Mouse (Mus musculus) limb, embryonic 15.5 days (tissue): ENCODE data around the gene Slc9a8. TPM values are rescaled to one million over a fixed set of nuclear protein-coding genes. Genes with fewer than 3 reads are reported as not detected.

Experiments used
- ATAC-seq: fragments of 200-750 bp; cut with Nextera tagmentation; 2 replicates; pipeline ENCODE4 v1.8.0; 2017; ENCODE audit warnings: low read depth, moderate TSS enrichment; ENCODE audit not compliant: insufficient number of reproducible peaks, low FRiP score, low TSS enrichment
- H3K27ac ChIP-seq: fragments of 300-500 bp; sonication (generic); 2 replicates; pipeline ENCODE4 v1.5.1; 2015; ENCODE audit warnings: moderate library complexity, mild to moderate bottlenecking, inconsistent platforms
- H3K27me3 ChIP-seq: fragments of 300-500 bp; sonication (generic); 2 replicates; pipeline ENCODE4 v1.6.1; 2015; ENCODE audit warnings: inconsistent platforms
- H3K36me3 ChIP-seq: fragments of 300-500 bp; sonication (generic); 2 replicates; pipeline ENCODE4 v1.6.1; 2015; ENCODE audit warnings: inconsistent platforms
- H3K4me1 ChIP-seq: fragments of 300-500 bp; sonication (generic); 2 replicates; pipeline ENCODE4 v1.6.1; 2015; ENCODE audit warnings: inconsistent platforms
- H3K4me2 ChIP-seq: fragments of 300-500 bp; sonication (generic); 2 replicates; pipeline ENCODE4 v1.6.1; 2015; ENCODE audit warnings: mild to moderate bottlenecking, inconsistent platforms
- H3K4me3 ChIP-seq: fragments of 300-500 bp; sonication (generic); 2 replicates; pipeline ENCODE4 v1.5.1; 2015; ENCODE audit warnings: mild to moderate bottlenecking, inconsistent platforms
- H3K9ac ChIP-seq: fragments of 300-500 bp; sonication (generic); 2 replicates; pipeline ENCODE4 v1.6.1; 2015; ENCODE audit warnings: inconsistent platforms
- H3K9me3 ChIP-seq: fragments of 300-500 bp; sonication (generic); 2 replicates; pipeline ENCODE4 v1.6.1; 2016; ENCODE audit warnings: inconsistent platforms
- WGBS: fragments of 180-500 bp; shearing (Covaris S2); methylation state at CpG from one replicate; pipeline ENCODE4 v1.1.7; 2015; 5-methylcytosine and 5-hydroxymethylcytosine counted together
- polyA plus RNA-seq: library from polyadenylated mRNA; unstranded; fragments of >200 nt; fragmentation: Nextera tagmentation; extraction: Ambion mirVana; gene quantifications from 2 replicates; pipeline ENCODE4 v1.2.1, GENCODE M21; 2015

The Slc9a8 gene
- polyA plus RNA-seq, 1 experiment from 2014 or later: 16.6 TPM

DNA sequence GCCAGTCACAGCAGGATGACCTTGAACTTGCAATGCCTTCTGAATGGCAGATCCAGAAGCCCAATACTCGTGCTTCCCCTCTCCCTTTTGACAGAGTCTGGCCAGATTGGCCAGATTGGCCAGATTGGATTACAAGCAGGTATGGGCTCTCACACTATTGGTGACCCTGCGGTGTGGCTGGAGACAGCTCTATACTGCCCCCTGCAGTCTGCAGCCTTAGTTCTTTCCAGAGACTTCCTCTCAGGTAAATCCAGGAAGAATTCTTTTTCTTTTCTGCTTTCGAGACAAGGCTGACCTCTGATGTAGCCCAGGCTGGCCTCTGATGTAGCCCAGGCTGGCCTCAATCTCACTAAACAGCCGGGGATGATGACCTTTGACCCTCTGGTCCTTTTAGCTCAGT is 3.8 kb upstream of the Slc9a8 start:
- Histone ChIP-seq H3K9ac (no peak overlapping the region), H3K36me3 (no peaks in the 10 kb centered on the region), H3K27me3 (no peaks in the 10 kb centered on the region), H3K9me3 (no peaks in the 10 kb centered on the region), H3K4me1 (peaks cover 17% of the 10 kb centered on the region), H3K4me2 (no peak overlapping the region), H3K27ac (no peak overlapping the region), H3K4me3 (no peak overlapping the region)
- 32% methylated on average over 4 of the region's 4 CpGs for WGBS
- ATAC-seq: no peak

DNA sequence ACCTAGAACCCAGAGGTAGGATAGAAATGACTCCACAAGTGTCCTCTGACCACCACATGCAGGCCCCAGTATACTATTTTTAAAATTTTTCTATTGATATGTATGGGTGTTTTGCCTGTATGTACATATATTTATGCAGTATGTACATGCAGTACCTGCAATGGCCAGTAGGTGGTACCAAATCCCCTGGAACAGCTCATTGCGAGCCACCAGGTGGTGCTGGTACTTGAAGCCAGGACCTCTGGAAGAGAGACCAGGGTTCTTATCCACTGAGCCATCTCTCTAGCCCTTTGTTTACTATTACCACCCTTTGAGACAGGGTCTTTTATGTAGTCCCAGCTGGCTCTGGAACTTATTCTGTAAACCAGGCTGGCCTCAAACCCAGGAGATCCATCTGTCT is 2.3 kb upstream of the Slc9a8 start:
- H3K4me3 ChIP-seq: no peak overlapping the region
- no peak overlapping the region for H3K4me2 ChIP-seq
- H3K27me3 ChIP-seq: no peaks in the 10 kb centered on the region
- no peak overlapping the region for H3K9ac ChIP-seq
- H3K27ac ChIP-seq: no peak overlapping the region
- ATAC-seq: no peak
- no peaks in the 10 kb centered on the region for H3K9me3 ChIP-seq
- 41% methylated on average over 1 of the region's 1 CpGs for WGBS
- H3K4me1 ChIP-seq: peaks cover 19% of the 10 kb centered on the region
- peaks cover 3% of the 10 kb centered on the region; the same call in 1 of the 2 replicates for H3K36me3 ChIP-seq

DNA sequence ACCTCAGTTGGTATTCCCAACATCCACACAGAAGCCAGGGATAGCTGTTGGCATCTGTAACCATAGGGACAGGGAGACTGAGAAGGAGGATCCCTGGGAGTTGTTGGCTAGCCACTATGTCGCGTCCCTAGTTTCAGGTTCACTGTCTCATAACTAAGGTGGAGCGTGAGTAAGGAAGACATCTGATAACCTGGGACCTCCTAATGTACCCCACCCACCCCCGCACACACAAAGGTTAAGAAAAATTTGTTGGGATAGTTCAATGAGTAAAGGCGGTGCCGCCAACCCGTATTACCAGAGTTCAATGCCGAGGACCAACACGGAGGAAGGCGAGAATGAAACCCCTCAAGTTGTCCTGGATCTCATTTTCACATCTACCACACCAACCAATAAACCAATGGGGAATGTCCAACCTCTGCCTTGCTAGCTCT is 686 bp upstream of the Slc9a8 start:
- H3K9ac ChIP-seq: peak overlapping the region; percentile 88
- no peaks in the 10 kb centered on the region for H3K9me3 ChIP-seq
- 25% methylated on average over 10 of the region's 10 CpGs for WGBS

DNA sequence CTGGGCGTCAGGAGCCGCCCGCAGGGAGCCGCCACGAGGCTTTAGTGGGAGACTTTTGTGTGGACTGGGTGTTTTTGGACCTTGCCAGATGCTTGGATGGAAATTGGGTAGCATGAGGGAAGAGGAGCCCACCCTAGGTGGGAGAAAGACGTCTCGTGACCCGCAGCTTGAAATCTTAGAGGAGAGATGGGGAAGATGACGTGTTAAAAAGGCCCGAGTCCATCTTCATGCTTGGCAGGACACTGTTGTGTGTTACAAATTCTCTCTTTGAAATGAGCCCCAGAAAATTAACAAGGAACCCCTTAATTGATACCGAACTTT is 598 bp downstream of the Slc9a8 start:
- Histone ChIP-seq H3K4me2 (peak overlapping the region; percentile 78), H3K9ac (peak overlapping the region; percentile 88), H3K27me3 (no peaks in the 10 kb centered on the region), H3K36me3 (peaks cover 32% of the 10 kb centered on the region), H3K4me1 (peaks cover 19% of the 10 kb centered on the region), H3K4me3 (peak overlapping the region; percentile 70), H3K27ac (peak overlapping the region; percentile 98), H3K9me3 (no peaks in the 10 kb centered on the region)
- 6% methylated on average over 11 of the region's 11 CpGs for WGBS
- ATAC-seq: no peak

More for the DNA sequence above, 686 bp upstream of the Slc9a8 start:
- H3K4me1 ChIP-seq: peaks cover 19% of the 10 kb centered on the region
- no peak for ATAC-seq
- H3K4me2 ChIP-seq: peak overlapping the region; percentile 78
- H3K36me3 ChIP-seq: peaks cover 19% of the 10 kb centered on the region
- H3K4me3 ChIP-seq: peak overlapping the region; percentile 70
- peak overlapping the region; percentile 98 for H3K27ac ChIP-seq
- H3K27me3 ChIP-seq: no peaks in the 10 kb centered on the region

DNA sequence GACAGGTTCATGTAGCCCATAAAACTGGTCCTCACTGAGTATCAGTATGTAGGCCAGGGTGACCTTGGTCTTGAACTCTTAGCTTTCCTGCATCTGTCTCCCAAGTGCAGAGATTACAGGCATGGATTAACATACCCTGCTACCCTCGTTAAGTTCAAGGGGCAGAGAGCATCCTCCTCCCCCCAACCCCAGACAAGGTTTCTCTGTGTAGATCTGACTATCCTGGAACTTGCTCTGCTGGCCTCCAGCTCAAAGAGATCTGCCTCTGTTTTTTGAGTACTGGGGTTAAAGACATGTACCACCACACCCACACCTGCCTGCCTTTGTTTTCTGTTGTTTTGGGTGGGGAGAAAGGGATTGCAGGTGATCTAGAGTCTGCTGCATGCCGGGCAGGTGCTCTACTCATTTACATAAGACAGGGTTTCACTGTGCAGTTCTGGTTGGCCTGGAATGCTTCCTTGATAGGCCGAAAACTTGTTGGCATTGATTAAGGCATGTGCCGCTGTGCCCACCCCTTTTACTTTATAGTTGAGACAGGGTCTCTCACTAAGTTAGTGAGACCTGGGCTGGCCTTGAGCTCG is 1.6 kb downstream of the Slc9a8 start:
- Histone ChIP-seq H3K27me3 (no peaks in the 10 kb centered on the region), H3K9me3 (no peaks in the 10 kb centered on the region), H3K4me3 (0 out of 2 replicates have a peak overlapping the region, but pooled peaks have one; percentile 70), H3K27ac (no peak overlapping the region), H3K36me3 (peaks cover 42% of the 10 kb centered on the region), H3K4me2 (0 out of 2 replicates have a peak overlapping the region, but pooled peaks have one; percentile 78), H3K4me1 (peaks cover 19% of the 10 kb centered on the region), H3K9ac (no peak overlapping the region)
- no peak for ATAC-seq
- WGBS: 88% methylated on average over 5 of the region's 5 CpGs

DNA sequence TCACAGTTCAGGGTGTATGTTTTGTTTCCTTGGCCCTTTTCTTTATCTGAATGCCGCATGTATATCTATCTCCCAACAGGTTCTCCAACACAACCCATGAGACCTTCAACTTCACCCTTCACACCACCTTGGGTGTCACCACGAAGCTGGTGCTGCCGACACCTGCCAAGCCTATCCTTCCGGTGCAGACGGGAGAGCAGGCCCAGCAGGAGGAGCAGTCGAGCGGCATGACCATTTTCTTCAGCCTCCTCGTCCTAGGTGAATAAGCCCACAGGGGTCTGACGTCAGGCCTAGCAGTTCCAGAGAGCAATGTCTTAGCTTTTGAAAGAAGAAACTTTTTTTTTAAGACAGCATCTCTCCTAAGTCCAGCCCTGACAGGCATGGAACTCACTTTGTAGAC is 2.5 kb downstream of the Slc9a8 start:
- 83% methylated on average over 9 of the region's 9 CpGs for WGBS
- no peak overlapping the region for H3K27ac ChIP-seq
- no peaks in the 10 kb centered on the region for H3K9me3 ChIP-seq
- H3K27me3 ChIP-seq: no peaks in the 10 kb centered on the region
- no peak for ATAC-seq
- peaks cover 45% of the 10 kb centered on the region for H3K36me3 ChIP-seq
- no peak overlapping the region for H3K9ac ChIP-seq
- no peak overlapping the region for H3K4me3 ChIP-seq
- H3K4me1 ChIP-seq: peaks cover 19% of the 10 kb centered on the region
- H3K4me2 ChIP-seq: no peak overlapping the region

DNA sequence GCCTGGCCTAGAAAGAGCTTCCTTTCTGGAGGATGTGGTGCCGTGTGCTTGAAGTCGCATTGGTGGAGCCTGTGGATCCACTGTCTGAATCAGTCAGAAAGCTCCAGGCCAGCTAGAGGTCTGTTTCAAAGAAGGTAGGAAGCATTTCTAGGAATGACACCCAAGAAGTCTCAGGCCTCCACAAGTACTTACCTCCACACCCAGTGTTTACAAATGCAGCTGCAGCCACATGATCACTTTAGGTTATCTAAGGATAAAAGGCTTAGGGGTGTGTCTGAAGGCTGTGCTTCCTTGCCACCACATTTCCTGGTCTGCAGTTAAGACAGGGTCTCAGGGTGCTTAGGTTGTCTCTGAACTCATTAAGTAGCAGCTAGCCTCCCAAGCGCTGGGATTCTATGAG is 3.0 kb downstream of the Slc9a8 start:
- H3K9me3 ChIP-seq: no peaks in the 10 kb centered on the region
- WGBS: 95% methylated on average over 3 of the region's 3 CpGs
- no peak overlapping the region for H3K4me2 ChIP-seq
- no peak overlapping the region for H3K9ac ChIP-seq
- H3K4me3 ChIP-seq: no peak overlapping the region
- ATAC-seq: no peak
- no peaks in the 10 kb centered on the region for H3K27me3 ChIP-seq
- peaks cover 50% of the 10 kb centered on the region for H3K36me3 ChIP-seq
- peaks cover 19% of the 10 kb centered on the region for H3K4me1 ChIP-seq
- no peak overlapping the region for H3K27ac ChIP-seq

DNA sequence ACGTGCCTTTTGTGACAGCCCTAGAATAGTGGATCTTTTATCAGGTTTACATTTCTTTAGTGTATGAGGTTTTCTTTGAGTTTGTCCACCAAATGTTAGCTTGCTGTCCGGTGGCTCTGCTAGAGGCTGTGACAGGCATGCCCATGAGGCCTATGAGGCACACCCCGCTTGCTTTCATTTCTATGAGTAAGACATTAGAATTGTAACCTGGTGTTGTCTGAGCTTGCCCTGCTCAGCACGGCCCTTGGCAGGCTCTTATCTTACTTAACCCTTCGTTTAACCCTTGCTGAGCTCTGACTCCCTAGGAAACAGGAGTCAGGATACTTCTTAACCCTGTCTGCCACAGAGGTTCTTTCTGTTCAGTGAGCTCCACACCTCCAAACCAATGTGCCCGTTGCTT is 3.9 kb downstream of the Slc9a8 start:
- H3K36me3 ChIP-seq: peaks cover 51% of the 10 kb centered on the region
- H3K4me1 ChIP-seq: peaks cover 16% of the 10 kb centered on the region

DNA sequence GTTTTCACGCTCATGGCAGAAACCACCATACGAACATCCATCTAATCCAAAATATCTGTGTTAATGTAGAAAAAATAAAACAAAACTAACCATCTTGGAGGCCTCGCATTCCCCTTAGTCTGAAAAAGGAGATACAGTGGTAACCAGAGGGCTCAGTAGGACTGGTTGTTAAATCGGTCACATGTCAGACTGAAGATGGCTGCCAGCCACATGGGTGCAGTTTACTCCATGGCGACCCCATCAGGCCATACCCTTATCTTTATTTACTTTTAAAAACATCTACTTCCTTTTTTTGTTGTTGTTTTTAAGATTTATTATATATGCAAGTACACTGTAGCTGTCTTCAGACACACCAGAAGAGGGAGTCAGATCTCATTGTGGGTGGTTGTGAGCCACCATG is 8.1 kb downstream of the Slc9a8 start:
- H3K4me1 ChIP-seq: no peaks in the 10 kb centered on the region
- no peak overlapping the region for H3K9ac ChIP-seq
- no peak overlapping the region for H3K4me2 ChIP-seq
- no peak overlapping the region for H3K27ac ChIP-seq
- 93% methylated on average over 5 of the region's 5 CpGs for WGBS
- no peak overlapping the region for H3K4me3 ChIP-seq
- peaks cover 55% of the 10 kb centered on the region for H3K36me3 ChIP-seq
- no peaks in the 10 kb centered on the region for H3K9me3 ChIP-seq
- no peak for ATAC-seq
- H3K27me3 ChIP-seq: no peaks in the 10 kb centered on the region

More for the DNA sequence above, 3.9 kb downstream of the Slc9a8 start:
- no peaks in the 10 kb centered on the region for H3K9me3 ChIP-seq
- WGBS: 74% methylated on average over 6 of the region's 6 CpGs
- H3K9ac ChIP-seq: no peak overlapping the region
- no peak overlapping the region for H3K27ac ChIP-seq
- H3K4me3 ChIP-seq: no peak overlapping the region
- H3K4me2 ChIP-seq: no peak overlapping the region
- no peaks in the 10 kb centered on the region for H3K27me3 ChIP-seq
- no peak for ATAC-seq

DNA sequence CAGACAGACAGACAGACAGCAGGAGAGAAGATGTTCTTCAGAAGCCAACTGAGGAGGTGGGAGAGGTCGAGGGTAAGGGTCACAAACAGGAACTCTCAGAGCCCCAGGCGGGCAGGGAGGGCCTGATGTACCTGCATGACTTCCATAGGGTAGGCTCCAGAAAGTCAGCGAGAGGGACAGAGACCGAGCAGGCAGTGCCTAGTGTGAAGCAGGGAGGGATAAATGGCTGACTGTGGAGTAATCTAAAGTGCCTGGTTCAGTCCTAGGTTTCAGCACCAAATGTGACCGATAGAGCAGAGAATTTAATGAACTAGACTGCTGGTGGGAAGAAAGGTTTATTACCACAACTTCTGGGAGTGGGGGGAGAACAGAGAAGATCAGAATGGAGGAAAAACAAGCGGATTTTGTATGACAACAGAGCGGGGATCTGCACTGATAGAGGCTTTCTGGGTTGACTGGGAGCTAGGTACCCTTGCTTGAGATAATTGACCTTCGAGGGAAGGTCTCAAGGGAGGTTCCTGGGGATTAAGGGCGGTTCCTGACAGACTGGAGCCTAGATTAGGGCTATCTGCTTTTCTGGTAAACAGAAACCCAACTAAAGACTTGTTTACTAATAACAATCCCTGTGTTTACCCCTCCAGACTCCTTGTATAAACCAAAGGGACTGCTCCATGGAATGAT is 9.4 kb downstream of the Slc9a8 start:
- no peak overlapping the region for H3K27ac ChIP-seq
- ATAC-seq: no peak
- H3K36me3 ChIP-seq: peaks cover 54% of the 10 kb centered on the region

DNA sequence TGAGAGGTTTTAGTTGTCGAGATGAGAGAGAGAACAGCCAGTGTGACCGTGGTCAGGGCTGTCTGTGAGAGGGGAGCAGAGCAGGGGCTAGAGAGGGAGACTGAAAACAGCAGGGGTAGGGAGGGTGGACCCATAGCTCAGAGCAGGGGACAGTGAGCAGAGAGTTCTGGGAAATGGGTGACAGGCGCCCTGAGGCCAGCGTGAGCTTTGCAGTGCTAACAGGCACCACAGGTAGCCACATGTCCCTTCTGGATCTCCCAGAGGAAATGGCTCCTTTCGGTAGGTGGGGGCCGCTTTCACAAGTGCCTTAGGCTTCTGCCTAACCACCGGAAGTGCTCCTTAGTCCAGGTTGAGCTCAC is 9.9 kb downstream of the Slc9a8 start:
- no peaks in the 10 kb centered on the region for H3K27me3 ChIP-seq
- H3K4me1 ChIP-seq: no peaks in the 10 kb centered on the region
- H3K36me3 ChIP-seq: peaks cover 49% of the 10 kb centered on the region
- no peak overlapping the region for H3K9ac ChIP-seq
- no peaks in the 10 kb centered on the region for H3K9me3 ChIP-seq
- no peak overlapping the region for H3K4me3 ChIP-seq
- WGBS: 56% methylated on average over 7 of the region's 7 CpGs
- ATAC-seq: no peak
- no peak overlapping the region for H3K4me2 ChIP-seq
- no peak overlapping the region for H3K27ac ChIP-seq

More for the DNA sequence above, 9.4 kb downstream of the Slc9a8 start:
- no peaks in the 10 kb centered on the region for H3K27me3 ChIP-seq
- no peaks in the 10 kb centered on the region for H3K9me3 ChIP-seq
- H3K9ac ChIP-seq: no peak overlapping the region
- no peak overlapping the region for H3K4me3 ChIP-seq
- H3K4me2 ChIP-seq: no peak overlapping the region
- H3K4me1 ChIP-seq: no peaks in the 10 kb centered on the region
- 59% methylated on average over 9 of the region's 9 CpGs for WGBS

DNA sequence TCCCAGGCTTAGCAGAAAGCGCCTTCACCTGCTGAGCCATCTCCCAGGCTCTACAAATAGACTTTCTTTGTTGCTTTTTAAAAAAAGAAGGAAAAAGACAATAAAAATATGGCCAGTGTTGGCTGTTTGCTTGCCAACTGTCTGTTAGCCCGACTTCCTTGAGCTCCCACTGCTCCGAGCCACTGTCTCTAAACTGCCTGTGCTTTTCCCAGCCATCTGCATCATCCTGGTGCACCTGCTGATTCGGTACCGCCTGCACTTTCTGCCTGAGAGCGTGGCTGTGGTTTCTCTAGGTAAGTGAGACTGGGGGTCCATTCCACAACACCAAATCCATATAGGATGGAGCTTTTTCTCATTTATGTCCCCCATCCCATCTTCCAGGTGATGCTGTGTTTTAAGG is 13.1 kb downstream of the Slc9a8 start:
- H3K4me3 ChIP-seq: no peak overlapping the region
- no peak overlapping the region for H3K27ac ChIP-seq
- H3K9me3 ChIP-seq: no peaks in the 10 kb centered on the region
- WGBS: 91% methylated on average over 6 of the region's 6 CpGs
- no peaks in the 10 kb centered on the region for H3K4me1 ChIP-seq
- no peak for ATAC-seq
- peaks cover 39% of the 10 kb centered on the region for H3K36me3 ChIP-seq
- H3K4me2 ChIP-seq: no peak overlapping the region
- no peak overlapping the region for H3K9ac ChIP-seq
- H3K27me3 ChIP-seq: no peaks in the 10 kb centered on the region
